10 mouse cellular contexts compared by ENCODE assay signal in genomic region chr8:56622470-56623024, GRCm38 (mm10).
DNase-seq lines count a peak whose midpoint lies in the region; ATAC-seq and TF ChIP-seq lines count a peak whose summit lies in the region.
"Had no signal": no experiment of that assay in that cellular context is flagged by ENCODE, and none has a peak within 500 bp of the region (broad histone marks: within the 10 kb centered on the region; RNA-seq: fewer than 3 reads in every experiment).

No protein-coding gene starts in this region.

- H3K4me3 ChIP-seq in heart, embryonic 13.5 days = peak overlapping the region; percentile 49
- no peak overlapping the region for H3K4me3 ChIP-seq in heart, adult 2 months
- H3K4me3 ChIP-seq in hindbrain, embryonic 12.5 days = 0 out of 2 replicates have a peak overlapping the region, but pooled peaks have one; percentile 7
- H3K4me3 ChIP-seq in midbrain, embryonic 11.5 days (ENCODE audit: low read depth, low read length) = no peak overlapping the region

- no peaks in the 10 kb centered on the region for H3K36me3 ChIP-seq in heart, embryonic 13.5 days
- H3K36me3 ChIP-seq in heart, adult 2 months (ENCODE audit: control insufficient read depth, insufficient read depth, low read length) = no peaks in the 10 kb centered on the region
- no peaks in the 10 kb centered on the region for H3K36me3 ChIP-seq in hindbrain, embryonic 12.5 days
- no peaks in the 10 kb centered on the region for H3K36me3 ChIP-seq in midbrain, embryonic 11.5 days (ENCODE audit: control insufficient read depth, insufficient read depth, low read length)

- no peak for DNase-seq in heart, adult 2 months
- peak; percentile 12 for DNase-seq in Muller cell, postnatal 12 days (ENCODE audit: inconsistent ontology term)
- DNase-seq in midbrain, embryonic 11.5 days (ENCODE audit: low spot score, missing footprints) = peak; percentile 93
- DNase-seq in cerebellum, adult 8-10 months = no peak
- no peak for DNase-seq in cerebellum, postnatal 36 days
- DNase-seq: adrenal gland, adult 2 months; left cerebral cortex, postnatal 4 days had no signal

- H3K9ac ChIP-seq in heart, embryonic 13.5 days = peak overlapping the region; percentile 72
- no peak overlapping the region for H3K9ac ChIP-seq in heart, adult 2 months (ENCODE audit: low read depth, low read length)
- H3K9ac ChIP-seq in hindbrain, embryonic 12.5 days = no peak overlapping the region
- no peak overlapping the region for H3K9ac ChIP-seq in midbrain, embryonic 11.5 days (ENCODE audit: low read length)

- no peak for TF ChIP-seq EP300 in heart, adult 2 months (IDR thresholded peaks at IDR 0.05; ENCODE audit: insufficient read depth, low read depth, low read length)

- H3K4me1 ChIP-seq in heart, embryonic 13.5 days = peaks cover 45% of the 10 kb centered on the region
- H3K4me1 ChIP-seq in heart, adult 2 months (ENCODE audit: control insufficient read depth, insufficient read depth, low read length) = peaks cover 1% of the 10 kb centered on the region
- H3K4me1 ChIP-seq in hindbrain, embryonic 12.5 days = peaks cover 22% of the 10 kb centered on the region
- H3K4me1 ChIP-seq in midbrain, embryonic 11.5 days (ENCODE audit: control insufficient read depth, insufficient read depth, low read length) = peaks cover 20% of the 10 kb centered on the region

- no peak for ATAC-seq in heart, embryonic 13.5 days (ENCODE audit: extremely low read depth, insufficient number of reproducible peaks, low FRiP score, low TSS enrichment)
- no peak for ATAC-seq in hindbrain, embryonic 12.5 days (ENCODE audit: low FRiP score)
- ATAC-seq in midbrain, embryonic 11.5 days (ENCODE audit: low FRiP score) = peak; percentile 39; the same call in 1 of the 2 replicates
- ATAC-seq in granulocyte monocyte progenitor cell, adult 5-6 weeks (replicated peaks; ENCODE audit: poor library complexity, severe bottlenecking) = no peak

- TF ChIP-seq POLR2A in heart, adult 2 months (IDR thresholded peaks at IDR 0.05; ENCODE audit: insufficient read depth, low read depth, low read length) = no peak

- TF ChIP-seq CTCF in heart, adult 2 months (IDR thresholded peaks at IDR 0.05) = no peak

- H3K9me3 ChIP-seq in heart, embryonic 13.5 days = no peaks in the 10 kb centered on the region
- no peaks in the 10 kb centered on the region for H3K9me3 ChIP-seq in hindbrain, embryonic 12.5 days (replicated peaks)
- H3K9me3 ChIP-seq in midbrain, embryonic 11.5 days (ENCODE audit: control insufficient read depth, low read length) = no peaks in the 10 kb centered on the region

- H3K4me2 ChIP-seq in heart, embryonic 13.5 days = peak overlapping the region; percentile 68
- peak overlapping the region; percentile 33 for H3K4me2 ChIP-seq in hindbrain, embryonic 12.5 days (replicated peaks)
- peak overlapping the region; percentile 27 for H3K4me2 ChIP-seq in midbrain, embryonic 11.5 days

- peak overlapping the region; percentile 50 for H3K27ac ChIP-seq in heart, embryonic 13.5 days (replicated peaks)
- no peak overlapping the region for H3K27ac ChIP-seq in heart, adult 2 months
- H3K27ac ChIP-seq in hindbrain, embryonic 12.5 days = no peak overlapping the region
- no peak overlapping the region for H3K27ac ChIP-seq in midbrain, embryonic 11.5 days (ENCODE audit: low read depth, low read length)

- no peaks in the 10 kb centered on the region for H3K27me3 ChIP-seq in heart, embryonic 13.5 days (replicated peaks)
- peaks cover 7% of the 10 kb centered on the region; the same call in 1 of the 2 replicates for H3K27me3 ChIP-seq in heart, adult 2 months (ENCODE audit: control insufficient read depth, insufficient read depth, low read length)
- peaks cover 62% of the 10 kb centered on the region for H3K27me3 ChIP-seq in hindbrain, embryonic 12.5 days
- peaks cover 21% of the 10 kb centered on the region for H3K27me3 ChIP-seq in midbrain, embryonic 11.5 days (ENCODE audit: control insufficient read depth, insufficient read depth, low read length)

- no peaks in the 10 kb centered on the region for H3K79me2 ChIP-seq in heart, adult 2 months (replicated peaks; ENCODE audit: control insufficient read depth, insufficient read depth, low read length)

- intact Hi-C loops in heart, adult 2 months (cut with DNase I) = no loop called here

- WGBS in heart, embryonic 13.5 days = 4% methylated on average over 18 of the region's 18 CpGs
- WGBS in heart, adult 2 months = 16% methylated on average over 18 of the region's 18 CpGs
- 2% methylated on average over 18 of the region's 18 CpGs for WGBS in hindbrain, embryonic 12.5 days
- WGBS in midbrain, embryonic 11.5 days = 1% methylated on average over 18 of the region's 18 CpGs

Comparison
In these comparisons a context has a peak if more than half of its experiments do, and no peak if none do; other contexts are left out.
1. H3K4me3 ChIP-seq: peak in heart, embryonic 13.5 days (single experiment) and hindbrain, embryonic 12.5 days (single experiment); none in heart, adult 2 months (single experiment) and midbrain, embryonic 11.5 days (single experiment).
2. DNase-seq: peak in Muller cell, postnatal 12 days (single experiment) and midbrain, embryonic 11.5 days (single experiment); none in heart, adult 2 months (0 of 2), cerebellum, adult 8-10 months (single experiment) and cerebellum, postnatal 36 days (0 of 2).
3. Peak in every context shown above with its lines, with median percentiles within 50 percentile points of each other: H3K4me2 ChIP-seq.